Mouse (Mus musculus): ENCODE data around the gene Chodl. TPM values are rescaled to one million over a fixed set of nuclear protein-coding genes. Genes with fewer than 3 reads are reported as not detected.

Gene Chodl
- 9.9 TPM for polyA plus RNA-seq (2014; fragmentation: Illumina TruSeq; extraction: RNeasy Lipid Tissue Mini Kit (QIAGEN cat#74804); ENCODE audit: low replicate concordance)

GRCm38 (mm10) chr16:78930382-78931286 is at the start of gene Chodl:
TSS of gene Chodl (plus strand) at chr16:78930948.

Other genes with a start within 250 kb of the Chodl start
- 289 TPM for gene Tmprss15, start 160.1 kb downstream of the Chodl start, polyA plus RNA-seq (2014; fragmentation: Illumina TruSeq; extraction: RNeasy Lipid Tissue Mini Kit (QIAGEN cat#74804); ENCODE audit: low replicate concordance)

Data from small intestine, adult 10 weeks (tissue).